Mouse (Mus musculus) ES-E14 (cell line): ENCODE results near the gene Plin2.
"Not testable (repeated sequence)": the region's sequence is repeated elsewhere in the genome, so short reads cannot be mapped to it uniquely, and the experiment has no call there.

Experiments
- CHD2 ChIP-seq: IDR thresholded peaks from 2 replicates; pipeline ENCODE4 v1.6.1; 2014; ENCODE audit warnings: mild to moderate bottlenecking, low read depth, low read length, inconsistent platforms
- HCFC1 ChIP-seq: IDR thresholded peaks from 2 replicates; pipeline ENCODE4 v1.6.1; 2012; ENCODE audit warnings: low read length, inconsistent platforms, borderline replicate concordance; ENCODE audit not compliant: insufficient read depth
- MAFK ChIP-seq: IDR thresholded peaks from 2 replicates; pipeline ENCODE4 v1.6.1; 2014; ENCODE audit warnings: mild to moderate bottlenecking, low read depth, low read length, inconsistent platforms; ENCODE audit not compliant: insufficient read depth
- ZC3H11A ChIP-seq: IDR thresholded peaks from 2 replicates; pipeline ENCODE4 v1.6.1; 2012; ENCODE audit warnings: low read depth, mild to moderate bottlenecking, inconsistent platforms, low read length, borderline replicate concordance

DNA sequence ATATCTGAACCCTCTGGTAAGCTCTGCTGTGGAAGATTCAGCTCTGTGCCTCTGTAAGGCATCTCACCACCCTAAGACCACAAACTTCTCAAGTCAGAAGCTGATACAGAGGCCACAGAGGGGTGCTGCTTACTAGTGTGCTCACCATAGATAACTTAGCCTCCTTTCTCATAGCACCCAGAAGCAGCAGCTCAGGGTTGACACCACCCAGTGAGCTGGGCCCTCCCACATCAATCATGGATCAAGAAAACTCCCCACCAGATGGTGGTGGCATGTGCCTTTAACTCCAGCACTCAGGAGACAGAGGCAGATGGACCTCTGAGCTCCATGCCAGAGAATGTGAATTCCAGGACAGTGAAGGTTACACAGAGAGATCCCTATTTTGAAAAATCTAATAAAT lies 35.0 kb downstream of the Plin2 start:
- not testable (repeated sequence) for TF ChIP-seq CHD2, MAFK, ZC3H11A, HCFC1
